Mouse (Mus musculus) gonadal fat pad, adult 2 months (tissue): ENCODE measurements around the gene Psg22. TPM values are rescaled to one million over a fixed set of nuclear protein-coding genes. Genes with fewer than 3 reads are reported as not detected.
"Not testable (repeated sequence)": the region's sequence is repeated elsewhere in the genome, so short reads cannot be mapped to it uniquely, and the experiment has no call there.

Source experiments
- DNase-seq: peaks from one replicate; pipeline ENCODE4 v3.0.0-alpha.2; 2012; ENCODE audit warnings: low read depth
- polyA plus RNA-seq: library from polyadenylated mRNA; depleted of rRNA; stranded (reverse); fragments of >200 nt; gene quantifications from 2 replicates; pipeline ENCODE4 v1.2.3, GENCODE M21; 2012; rRNA removed

Gene Psg22
- polyA plus RNA-seq = not detected in 2 replicates

DNA sequence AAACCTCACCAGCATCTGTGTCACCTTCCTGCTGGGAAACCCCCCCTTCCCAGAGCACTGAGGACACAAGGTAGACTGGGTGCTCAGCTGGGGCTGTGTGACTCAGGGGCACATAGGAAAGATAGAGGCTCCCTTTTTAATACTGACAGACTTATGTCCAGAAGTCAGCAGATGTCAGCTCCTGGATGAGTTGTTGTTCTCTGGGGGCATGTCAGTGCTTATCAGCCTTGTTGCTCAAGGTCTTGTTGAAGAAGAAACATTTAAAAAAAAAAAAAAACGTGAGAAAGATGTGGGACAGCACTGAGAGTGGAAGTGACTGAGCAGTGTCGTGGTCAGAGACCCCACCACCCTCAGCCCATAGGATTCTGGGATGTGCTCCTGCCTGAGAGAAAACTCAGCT is at the start of gene Psg22:
TSS of gene Psg22 (plus strand) at position 301 of the 400 bp plus-strand sequence.
- DNase-seq = no peak

DNA sequence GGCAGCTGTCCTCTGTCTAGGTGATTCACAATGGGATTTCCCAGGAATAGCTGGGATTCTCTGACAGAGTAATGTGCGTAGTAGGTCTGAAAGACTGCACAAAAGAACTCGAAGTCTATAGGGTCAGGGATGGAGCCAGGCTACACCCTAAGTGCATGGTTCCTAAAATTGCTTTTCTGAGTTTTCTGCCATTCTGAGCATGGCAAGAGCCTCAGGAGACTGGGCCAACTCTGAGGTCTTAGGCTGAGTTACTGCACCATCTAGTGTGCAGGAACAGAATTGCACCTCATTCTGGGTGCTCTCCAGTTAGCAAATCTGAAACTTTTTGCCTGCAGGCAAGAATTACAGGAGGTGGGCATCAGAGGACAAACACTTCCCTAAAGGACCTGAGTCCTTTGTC is 38.1 kb upstream of the Psg22 start:
- no peak for DNase-seq

DNA sequence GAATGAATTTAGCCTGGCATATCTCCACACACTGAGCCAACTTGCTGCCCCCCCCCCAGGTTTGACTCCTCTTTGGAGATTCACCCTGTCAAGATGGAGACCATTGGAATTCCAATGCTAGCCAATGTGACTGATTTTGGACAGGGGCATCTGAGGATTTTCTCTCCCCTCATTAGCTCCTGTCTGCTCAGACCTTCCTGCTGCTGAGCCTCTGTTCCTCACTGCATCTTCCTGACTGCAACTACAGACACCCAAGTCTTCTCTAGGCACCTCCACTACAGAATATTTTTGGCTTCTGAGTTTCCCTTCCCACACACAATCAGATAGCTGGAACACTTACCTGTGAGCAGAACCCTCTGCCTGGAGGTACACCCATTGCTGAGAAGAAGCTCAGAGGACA is 32.3 kb upstream of the Psg22 start:
- no peak for DNase-seq

DNA sequence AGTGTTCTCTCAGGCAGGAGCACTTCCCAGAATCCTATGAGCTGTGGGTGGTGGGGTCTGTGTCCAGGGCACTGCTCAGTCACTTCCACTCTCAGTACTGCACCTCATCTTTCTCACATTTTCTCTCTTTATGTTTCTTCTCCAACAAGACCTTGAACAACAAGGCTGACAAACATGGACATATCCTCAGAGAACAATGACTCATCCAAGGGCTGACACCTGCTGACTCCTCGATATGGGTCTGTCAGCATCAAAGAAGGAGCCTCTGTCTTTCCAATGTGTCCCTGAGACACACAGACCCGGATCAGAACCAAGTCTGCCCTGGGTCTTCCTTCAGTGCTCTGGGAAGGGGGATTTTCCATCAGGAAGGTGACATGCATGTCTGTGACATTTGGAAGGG is 31.8 kb upstream of the Psg22 start, which contains the start of gene Psg20:
TSS of gene Psg20 (minus strand) at position 101 of the 400 bp plus-strand sequence.
- no peak for DNase-seq

DNA sequence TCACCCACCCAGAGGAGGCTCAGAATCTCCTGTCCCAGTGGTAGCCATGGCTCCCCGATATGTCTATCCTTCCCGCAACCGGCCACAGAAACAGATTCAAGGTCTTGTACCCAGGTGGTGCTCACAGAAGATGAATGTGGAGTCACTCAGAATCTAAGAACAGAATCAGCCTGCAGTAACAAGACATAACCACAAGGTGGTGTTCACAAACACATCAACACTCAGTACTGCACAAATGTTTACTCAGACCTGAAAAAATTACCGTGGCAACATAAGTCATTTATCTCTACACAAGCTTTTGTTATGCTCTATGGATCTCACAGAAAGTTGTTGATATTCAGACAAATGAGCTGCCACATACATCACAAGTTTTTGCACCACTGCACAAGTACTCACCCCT is 7.6 kb upstream of the Psg22 start:
- DNase-seq = not testable (repeated sequence)

DNA sequence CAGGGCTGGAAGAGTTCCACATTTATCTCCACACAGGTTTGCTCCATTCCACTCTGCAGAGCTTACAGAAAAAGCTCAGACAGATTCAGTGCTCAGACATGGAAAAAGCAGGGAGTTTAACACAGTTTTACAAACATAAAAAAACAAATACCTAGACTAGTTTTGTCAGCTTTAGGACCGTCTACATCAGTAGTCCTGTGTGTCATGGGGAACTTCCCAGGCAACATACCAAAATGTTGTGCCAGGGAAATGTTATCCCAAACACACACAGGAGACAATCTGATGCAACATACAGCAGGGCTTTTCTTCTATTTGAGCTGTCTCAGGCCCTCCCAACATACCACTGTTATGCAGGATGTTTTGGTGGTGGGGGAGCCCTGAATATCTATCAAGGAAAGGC is 7.0 kb upstream of the Psg22 start:
- DNase-seq = no peak

DNA sequence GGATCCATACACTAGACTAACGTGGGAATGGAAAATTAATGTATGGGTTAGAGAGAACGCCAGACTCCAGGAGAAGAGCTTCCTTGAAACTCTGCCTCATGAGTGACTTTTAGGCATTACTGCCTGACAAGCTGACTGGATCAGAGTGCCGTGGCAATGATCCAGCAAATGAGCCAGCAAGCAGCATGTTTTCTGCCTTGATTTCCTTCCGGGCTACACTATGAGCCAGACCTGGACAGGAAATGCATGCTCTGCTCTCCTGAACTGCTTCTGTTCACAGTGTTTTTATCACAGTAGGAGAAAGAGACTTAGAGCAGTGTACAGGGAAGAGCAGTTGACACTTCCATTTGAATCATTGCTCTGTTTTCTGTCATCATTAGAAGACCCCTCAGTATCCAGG is 2.3 kb upstream of the Psg22 start:
- DNase-seq = no peak

DNA sequence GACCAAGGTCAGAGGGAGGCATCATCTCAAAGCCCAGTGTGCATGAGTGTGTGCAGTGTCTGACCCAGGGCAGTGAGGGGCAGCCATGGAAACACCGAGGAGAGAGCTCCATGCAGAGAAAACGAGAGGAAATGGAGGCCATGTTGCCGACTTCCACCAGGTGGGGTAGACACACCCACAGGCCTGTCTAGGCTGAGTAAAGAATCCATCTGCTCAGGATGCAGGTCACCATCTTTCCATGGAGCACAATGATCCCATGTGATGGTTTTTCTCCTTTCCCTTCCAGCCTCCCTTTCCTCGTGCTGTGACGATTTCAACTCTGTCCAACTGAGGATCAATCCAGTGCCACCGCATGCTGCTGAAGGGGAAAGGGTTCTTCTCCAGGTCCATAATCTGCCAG is 6.1 kb downstream of the Psg22 start:
- DNase-seq = no peak

DNA sequence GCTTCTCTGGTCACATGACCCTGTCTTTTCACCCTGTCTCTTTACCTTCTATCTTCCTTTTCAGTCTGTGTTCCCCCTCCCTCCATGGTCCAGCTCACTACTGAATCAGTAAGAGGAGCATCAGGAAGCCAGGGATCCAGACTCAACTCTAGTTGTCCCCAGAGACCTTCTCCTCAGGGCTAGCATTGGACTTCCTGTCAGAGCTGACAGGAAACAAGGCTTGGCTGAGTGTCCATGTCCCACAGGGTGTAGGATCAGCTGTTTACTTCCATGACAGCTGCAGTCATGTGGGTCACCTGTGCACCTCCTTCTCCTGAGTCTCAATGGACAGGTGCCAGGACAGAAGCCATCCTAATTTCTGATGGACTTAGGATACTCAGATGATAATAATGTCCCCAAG is 8.0 kb downstream of the Psg22 start:
- not testable (repeated sequence) for DNase-seq

DNA sequence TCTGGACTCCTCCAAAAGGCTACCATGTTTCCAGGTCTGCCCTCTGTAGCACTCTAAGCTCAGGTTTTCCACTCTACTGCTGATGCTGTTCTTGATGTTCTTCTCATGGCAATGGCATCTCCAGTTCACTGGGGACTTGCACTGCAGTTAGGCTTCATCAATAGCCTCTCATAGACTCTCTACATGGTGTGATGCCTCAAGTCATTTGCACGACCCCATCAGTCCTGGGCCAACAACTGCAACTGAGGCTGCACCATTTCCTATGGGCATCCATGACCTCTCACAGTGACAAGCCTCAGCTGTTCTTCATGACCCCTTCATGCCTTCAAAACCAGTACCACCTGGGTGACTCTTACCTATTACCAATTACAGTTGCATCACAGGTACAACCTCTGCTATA is 10.5 kb downstream of the Psg22 start:
- DNase-seq = no peak

DNA sequence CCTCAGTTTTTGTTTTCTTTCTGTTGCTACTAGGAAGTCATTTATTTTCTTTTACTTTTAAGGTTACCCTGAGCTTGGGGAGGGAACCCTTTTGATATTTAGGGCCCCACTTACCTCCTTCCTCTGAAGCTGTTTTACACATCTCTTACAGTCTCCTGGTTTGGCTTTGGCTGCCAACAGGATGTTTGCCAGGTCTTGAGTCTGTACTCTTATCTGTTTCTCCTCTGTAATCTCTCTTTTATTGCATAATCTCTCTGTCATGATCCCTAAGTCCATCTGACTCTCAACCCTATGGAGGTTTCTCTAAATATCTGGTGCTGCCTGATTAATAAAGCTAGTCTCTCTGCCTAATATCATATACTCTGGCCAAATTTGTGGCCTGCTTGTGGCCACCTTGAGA is 15.2 kb downstream of the Psg22 start:
- DNase-seq = no peak

DNA sequence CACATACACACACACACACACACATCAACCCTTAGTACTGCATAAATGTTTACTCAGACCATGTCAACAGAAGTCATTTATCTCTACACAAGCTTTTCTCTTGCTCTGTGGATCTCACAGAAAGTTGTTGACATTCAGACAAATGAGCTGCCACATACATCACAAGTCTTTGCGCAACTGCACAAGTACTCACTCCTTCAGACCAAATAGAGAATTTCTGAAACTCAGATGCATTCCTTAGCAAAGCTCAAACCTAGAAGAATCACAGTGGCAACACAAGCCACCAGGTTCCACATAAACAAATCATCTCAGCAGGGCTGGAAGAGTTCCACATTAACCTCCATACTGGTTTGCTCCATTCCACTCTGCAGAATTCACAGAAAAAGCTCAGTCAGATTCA is 16.6 kb downstream of the Psg22 start:
- DNase-seq = no peak

DNA sequence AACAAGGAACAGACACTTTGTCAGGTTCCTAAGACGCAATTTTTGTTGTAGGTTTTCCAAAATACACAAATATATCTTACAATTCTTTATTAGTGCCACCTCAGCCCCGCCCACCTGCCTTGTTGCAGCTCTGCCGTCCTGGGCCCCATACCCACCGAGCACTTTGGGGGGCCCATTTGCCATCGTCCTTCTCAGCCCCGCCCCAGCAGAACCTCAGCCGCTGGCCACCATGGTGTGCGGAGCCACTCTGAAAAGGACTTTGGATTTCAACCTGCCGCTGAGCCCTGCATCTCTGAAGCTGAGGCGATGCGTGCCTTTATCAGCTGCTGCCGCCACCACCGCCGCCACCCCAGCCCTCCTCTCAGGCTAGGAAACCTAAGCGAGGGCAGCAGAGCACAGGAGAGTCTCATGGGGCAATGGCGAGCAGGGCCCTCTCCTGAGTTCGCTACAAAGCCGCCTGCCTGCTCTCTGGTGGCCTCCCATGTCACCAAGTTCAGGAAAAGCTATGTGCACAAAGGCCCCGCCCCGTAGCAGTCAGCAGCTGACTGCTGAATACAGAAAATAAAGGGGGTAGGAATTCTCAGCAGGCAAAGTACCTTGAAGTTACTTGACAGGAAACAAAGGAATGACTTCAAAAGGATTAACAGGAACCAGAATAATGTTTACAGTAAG is 28.4 kb downstream of the Psg22 start:
- DNase-seq = no peak

DNA sequence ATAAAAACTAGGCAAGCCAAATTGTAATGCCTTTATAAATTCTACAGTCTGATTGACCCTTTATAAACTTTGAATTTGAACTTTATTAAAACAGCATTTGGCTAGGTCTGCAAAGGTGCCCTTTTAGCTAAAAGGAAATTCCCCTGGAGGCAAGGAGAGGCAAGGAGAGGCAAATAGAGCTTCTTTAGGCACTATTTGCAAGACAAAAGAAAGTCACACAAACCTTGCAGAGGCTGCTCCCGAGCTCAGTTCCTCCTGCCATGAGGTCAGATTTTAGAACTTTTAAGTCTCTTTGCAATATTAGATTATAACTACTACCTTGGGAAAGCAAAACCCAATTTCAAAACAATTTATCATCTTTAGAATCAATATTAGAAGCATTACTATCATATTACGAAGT is 29.5 kb downstream of the Psg22 start:
- not testable (repeated sequence) for DNase-seq

DNA sequence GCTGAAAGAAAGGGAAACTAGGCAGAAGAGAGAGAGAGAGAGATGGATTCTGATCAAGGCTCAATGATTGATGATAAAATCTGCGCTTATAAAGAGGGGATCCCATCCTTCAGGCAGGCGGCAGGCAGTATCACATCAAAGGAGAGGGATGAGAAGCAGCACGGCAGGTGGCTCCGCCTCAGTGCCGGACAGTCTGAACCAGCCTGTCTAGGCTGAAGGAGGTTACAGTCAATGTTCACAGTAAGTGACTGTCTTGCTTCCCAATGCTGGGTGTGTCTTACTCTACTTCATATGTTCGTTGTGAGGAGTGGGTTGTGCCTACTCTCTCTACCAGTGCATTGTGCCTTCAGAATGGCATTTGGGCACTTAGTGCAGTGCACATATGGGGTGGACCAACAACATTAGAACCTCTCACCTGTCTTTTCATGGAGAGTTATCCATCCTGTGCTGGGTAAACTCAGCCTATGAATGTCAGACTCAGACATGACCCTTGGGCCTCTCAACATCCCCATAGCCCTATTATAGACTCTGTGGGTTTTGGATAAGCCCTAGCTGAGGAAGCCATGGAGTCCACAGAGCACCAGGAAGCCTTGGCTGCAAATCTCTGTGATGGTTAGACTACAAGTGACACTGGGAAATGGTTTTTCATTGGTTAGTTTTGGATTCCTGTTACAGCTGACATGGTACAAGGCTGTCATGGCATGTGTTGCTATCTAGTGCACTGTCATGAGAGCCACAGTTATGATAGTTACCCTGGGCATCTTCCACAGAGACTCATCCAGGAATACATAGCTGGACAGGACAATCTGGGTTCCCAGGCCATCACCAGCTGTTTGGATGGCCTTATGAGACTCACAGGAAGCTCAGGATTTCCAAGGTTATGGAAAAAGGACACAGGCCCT is 31.4 kb downstream of the Psg22 start:
- DNase-seq = no peak

DNA sequence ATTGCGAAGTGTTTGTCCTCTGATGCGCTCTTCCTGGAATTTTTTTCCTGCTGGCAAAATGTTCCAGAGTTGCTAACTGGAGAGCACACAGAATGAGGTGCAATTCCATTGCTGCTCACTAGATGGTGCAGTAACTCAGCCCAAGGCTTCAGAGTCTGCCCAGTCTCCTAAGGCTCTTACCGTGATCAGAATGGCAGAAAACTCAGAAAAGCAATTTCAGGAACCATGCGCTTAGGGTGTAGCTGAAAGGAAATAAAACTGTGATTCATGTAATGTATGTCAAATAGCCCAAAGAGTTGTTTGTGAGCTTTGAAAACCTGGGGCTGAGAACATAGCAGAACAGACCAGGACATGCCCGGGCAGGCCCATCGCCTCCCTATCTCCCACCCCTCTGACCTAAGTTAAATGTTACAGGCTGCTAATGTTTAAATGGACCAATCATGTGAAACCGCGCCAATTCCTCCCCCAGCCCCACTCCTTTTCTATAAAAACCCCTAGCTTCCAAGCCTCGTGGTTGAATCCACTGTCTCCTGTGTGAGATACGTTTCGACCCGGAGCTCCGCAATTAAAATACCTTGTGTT is 32.1 kb downstream of the Psg22 start:
- DNase-seq = peak; percentile 1

DNA sequence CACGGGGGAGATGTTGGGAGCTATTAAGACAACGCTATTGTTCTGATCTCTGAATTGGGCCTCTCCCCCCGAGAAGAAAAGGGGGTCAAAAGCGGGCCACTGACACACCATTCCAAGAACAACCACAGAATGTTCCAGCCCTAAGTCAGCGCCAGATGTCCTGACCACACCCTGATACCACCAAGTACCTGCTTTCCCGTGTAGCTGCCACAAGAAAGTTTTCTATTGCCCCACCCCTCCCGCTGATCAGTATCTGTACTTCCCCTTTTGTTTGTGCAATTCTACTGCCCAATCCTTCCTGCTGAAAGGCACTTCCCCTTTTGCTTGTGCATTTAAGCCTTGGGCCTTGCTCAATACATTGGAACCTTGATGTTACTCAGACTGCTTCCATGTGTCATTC is 42.3 kb downstream of the Psg22 start:
- DNase-seq = not testable (repeated sequence)

DNA sequence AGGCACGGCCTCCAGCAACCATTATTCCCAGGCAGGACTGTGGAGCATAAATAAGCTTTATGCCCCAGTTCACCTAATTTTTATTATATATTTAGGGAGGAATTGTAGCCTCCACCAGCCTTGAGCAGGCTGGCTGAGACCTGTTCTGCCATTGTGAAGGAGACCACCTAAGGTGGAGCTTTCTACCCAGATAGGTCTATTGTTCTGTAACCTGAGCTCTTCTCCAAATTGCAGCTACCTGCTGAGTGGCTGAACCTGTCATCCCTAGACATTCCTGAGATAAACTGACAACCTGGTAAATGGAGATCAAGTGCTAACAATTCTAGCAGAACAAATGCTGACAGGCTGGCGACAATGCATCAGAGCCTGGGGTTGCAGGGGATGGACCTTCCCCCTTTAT is 45.0 kb downstream of the Psg22 start:
- not testable (repeated sequence) for DNase-seq
